Mouse (Mus musculus) liver, embryonic 14.5 days (tissue): ENCODE results near the gene Thumpd3. TPM values are rescaled to one million over a fixed set of nuclear protein-coding genes. Genes with fewer than 3 reads are reported as not detected.

Experiments used
- ATAC-seq: fragments of 200-750 bp; cut with Nextera tagmentation; 2 replicates; pipeline ENCODE4 v1.8.0; 2017; ENCODE audit warnings: moderate number of reproducible peaks, mild to moderate bottlenecking, moderate library complexity; ENCODE audit not compliant: insufficient read depth
- DNase-seq, 3 experiments: peaks; one replicate each; pipeline ENCODE4 v3.0.0-alpha.2; 2012 to 2013; ENCODE audit warnings: low read depth in 3 of 3, low spot score in 3 of 3
- H3K27ac ChIP-seq: fragments of 300-500 bp; sonication (generic); 2 replicates; pipeline ENCODE4 v1.5.1; 2014; ENCODE audit warnings: moderate library complexity, mild to moderate bottlenecking, control low read depth, inconsistent platforms
- H3K27me3 ChIP-seq: fragments of 300-500 bp; sonication (generic); 2 replicates; pipeline ENCODE4 v1.6.1; 2014; ENCODE audit warnings: mild to moderate bottlenecking, low read length, moderate library complexity; ENCODE audit not compliant: control insufficient read depth, insufficient read depth
- H3K36me3 ChIP-seq: fragments of 300-500 bp; sonication (generic); replicated peaks from 2 replicates; pipeline ENCODE4 v1.6.1; 2014; ENCODE audit warnings: low read depth; ENCODE audit not compliant: control insufficient read depth, insufficient read depth
- H3K4me1 ChIP-seq, 2 experiments: fragments of 200-500 bp in 1 of 2; fragments of 300-500 bp in 1 of 2; sonication (generic) in 1 of 2; replicated peaks; 2 replicates each; pipeline ENCODE4 v1.6.1; 2012 to 2014; ENCODE audit warnings: antibody characterized with exemption in 1 of 2, inconsistent platforms in 1 of 2, low read length in 1 of 2; ENCODE audit not compliant: control insufficient read depth in 2 of 2, insufficient read depth in 2 of 2
- H3K4me2 ChIP-seq: fragments of 300-500 bp; sonication (generic); 2 replicates; pipeline ENCODE4 v1.6.1; 2014; ENCODE audit warnings: low read depth, mild to moderate bottlenecking, control low read depth, moderate library complexity
- H3K4me3 ChIP-seq, 2 experiments: fragments of 200-500 bp in 1 of 2; fragments of 300-500 bp in 1 of 2; sonication (generic) in 1 of 2; 2 replicates each; pipeline ENCODE4 v1.5.1; 2012 to 2014; ENCODE audit warnings: low read depth in 2 of 2, low read length in 2 of 2, mild to moderate bottlenecking in 2 of 2, control low read depth in 1 of 2, inconsistent platforms in 1 of 2, moderate library complexity in 1 of 2; ENCODE audit not compliant: insufficient read depth in 1 of 2
- H3K9ac ChIP-seq: fragments of 300-500 bp; sonication (generic); replicated peaks from 2 replicates; pipeline ENCODE4 v1.6.1; 2014; ENCODE audit warnings: mild to moderate bottlenecking, control low read depth, moderate library complexity
- H3K9me3 ChIP-seq: fragments of 300-500 bp; sonication (generic); 2 replicates; pipeline ENCODE4 v1.6.1; 2016; ENCODE audit warnings: low read length, mixed read lengths; ENCODE audit not compliant: control insufficient read depth
- CTCF ChIP-seq: IDR thresholded peaks from 2 replicates; pipeline ENCODE4 v1.5.1; 2016; ENCODE audit warnings: antibody characterized with exemption, low read depth, control low read depth
- EP300 ChIP-seq: IDR thresholded peaks from 2 replicates; pipeline ENCODE4 v1.6.1; 2016; ENCODE audit warnings: antibody characterized with exemption, low read depth
- WGBS: fragments of 180-500 bp; shearing (Covaris S2); extraction: QIAGEN DNeasy Blood & Tissue Kit; methylation state at CpG from one replicate; pipeline ENCODE4 v1.1.7; 2014; ENCODE audit not compliant: insufficient replicate concordance; 5-methylcytosine and 5-hydroxymethylcytosine counted together
- polyA plus RNA-seq, 2 experiments: library from polyadenylated mRNA; depleted of rRNA in 1 of 2; stranded (reverse) in 1 of 2; unstranded in 1 of 2; fragments of >200 nt; fragmentation: Nextera tagmentation in 1 of 2; extraction: Ambion mirVana in 1 of 2; gene quantifications; 2 replicates each; pipeline versions ENCODE4 v1.2.1 to v1.2.3; 2012 to 2014

The Thumpd3 gene
- polyA plus RNA-seq, 2 experiments = 19.6 to 35.4 TPM

DNA sequence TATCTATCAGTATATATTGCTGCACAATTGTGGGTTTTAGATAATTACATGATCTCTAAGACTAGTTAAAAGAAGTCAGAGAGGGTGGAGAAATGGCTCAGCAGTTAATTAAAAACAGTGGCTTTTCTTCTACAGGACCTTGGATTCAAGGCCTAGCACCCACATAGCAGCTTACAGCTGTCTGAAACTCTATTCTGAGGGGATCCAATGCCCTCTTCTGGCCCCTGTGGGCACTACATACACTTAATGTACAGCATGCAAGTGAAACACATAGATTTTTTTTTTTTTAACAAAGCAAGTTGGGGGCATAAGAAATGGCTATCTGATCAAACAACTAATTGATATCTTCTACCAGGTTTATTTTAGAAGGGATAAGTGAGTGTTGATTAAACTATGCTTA is 57.7 kb downstream of the Thumpd3 start:
- peak; percentile 28 to 47 (median 42) for DNase-seq
- peak; percentile 68; the same call in 1 of the 2 replicates for ATAC-seq
- no peak overlapping the region for H3K9ac ChIP-seq
- no peak overlapping the region for H3K4me2 ChIP-seq
- H3K4me1 ChIP-seq = peaks cover 0 to 7% of the 10 kb centered on the region in 2 experiments; a peak in 1 of 4 replicates
- no peaks in the 10 kb centered on the region for H3K27me3 ChIP-seq
- H3K27ac ChIP-seq = no peak overlapping the region
- no peaks in the 10 kb centered on the region for H3K9me3 ChIP-seq
- H3K36me3 ChIP-seq = peaks cover 12% of the 10 kb centered on the region
- H3K4me3 ChIP-seq = no peak overlapping the region
- TF ChIP-seq CTCF (peak; percentile 68), EP300 (no peak)

DNA sequence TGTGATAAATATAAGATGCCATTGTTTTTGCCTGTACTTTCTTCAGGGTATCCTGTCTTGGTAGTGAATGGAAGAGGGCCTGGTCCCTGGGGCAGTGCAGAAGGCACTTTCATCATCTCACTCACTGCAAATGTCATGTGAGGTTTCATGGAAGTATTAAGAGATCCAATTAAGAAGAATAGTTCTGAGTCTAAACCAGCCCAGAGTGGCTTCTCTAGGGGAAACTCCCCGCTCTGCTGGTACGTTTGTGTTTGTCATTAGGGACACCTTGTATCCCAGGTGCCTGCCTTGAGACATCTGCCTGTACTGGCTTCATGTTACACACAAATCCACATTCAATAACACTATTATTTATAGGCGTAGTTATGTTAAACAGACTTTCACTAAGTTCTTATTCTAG is 63.4 kb downstream of the Thumpd3 start:
- no peak overlapping the region for H3K27ac ChIP-seq
- H3K4me1 ChIP-seq = no peaks in the 10 kb centered on the region
- 84% methylated on average over 3 of the region's 3 CpGs for WGBS
- ATAC-seq (no peak), DNase-seq (no peak)
- TF ChIP-seq EP300 (no peak), CTCF (no peak)
- no peaks in the 10 kb centered on the region for H3K27me3 ChIP-seq
- no peak overlapping the region for H3K4me2 ChIP-seq
- no peak overlapping the region for H3K9ac ChIP-seq
- no peaks in the 10 kb centered on the region for H3K9me3 ChIP-seq
- H3K4me3 ChIP-seq = no peak overlapping the region
- peaks cover 55% of the 10 kb centered on the region for H3K36me3 ChIP-seq

DNA sequence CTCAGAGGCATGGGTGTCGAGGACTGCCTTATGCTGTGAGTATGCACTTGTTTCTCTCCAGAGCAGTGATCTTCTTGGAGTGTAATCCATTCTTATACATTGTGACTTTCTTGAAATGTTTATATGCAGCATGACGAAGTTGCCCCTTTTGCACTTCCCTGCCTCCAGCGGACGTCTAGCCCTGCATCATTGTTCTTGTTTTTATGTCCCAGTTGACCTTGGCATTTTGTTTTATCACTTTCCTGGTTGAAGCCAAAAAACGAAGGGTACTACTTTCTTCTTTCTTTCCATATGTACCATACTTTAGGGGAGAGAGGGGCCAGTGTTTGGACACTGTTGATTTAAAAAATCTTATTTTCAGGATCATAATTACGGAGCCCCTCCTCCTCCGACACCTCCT is 63.9 kb downstream of the Thumpd3 start:
- Histone ChIP-seq H3K4me1 (no peaks in the 10 kb centered on the region), H3K9me3 (no peaks in the 10 kb centered on the region), H3K4me2 (no peak overlapping the region), H3K27ac (no peak overlapping the region), H3K4me3 (no peak overlapping the region), H3K27me3 (no peaks in the 10 kb centered on the region), H3K36me3 (peaks cover 55% of the 10 kb centered on the region), H3K9ac (no peak overlapping the region)
- ATAC-seq = no peak
- 79% methylated on average over 7 of the region's 7 CpGs for WGBS
- TF ChIP-seq EP300 (no peak), CTCF (no peak)
- DNase-seq = no peak

Other genes with a start within 250 kb of the Thumpd3 start
- gene Srgap3, start 99.0 kb upstream of the Thumpd3 start, polyA plus RNA-seq (2012; rRNA removed) = 0.26 and 0.27 TPM in 2 replicates
- gene Srgap3, start 99.0 kb upstream of the Thumpd3 start, polyA plus RNA-seq (2014; fragmentation: Nextera tagmentation; extraction: Ambion mirVana) = 0.20 and 0.35 TPM in 2 replicates
- gene Setd5, start 31.1 kb downstream of the Thumpd3 start, polyA plus RNA-seq (2012; rRNA removed) = 10.5 and 11.8 TPM in 2 replicates
- 14.1 and 16.2 TPM in 2 replicates for gene Setd5, start 31.1 kb downstream of the Thumpd3 start, polyA plus RNA-seq (2014; fragmentation: Nextera tagmentation; extraction: Ambion mirVana)
- gene Lhfpl4, start 149.2 kb downstream of the Thumpd3 start, polyA plus RNA-seq (2012; rRNA removed) = 0.06 TPM in 1 of 2 replicates, not detected in the other
- gene Lhfpl4, start 149.2 kb downstream of the Thumpd3 start, polyA plus RNA-seq (2014; fragmentation: Nextera tagmentation; extraction: Ambion mirVana) = 0.13 TPM in 1 of 2 replicates, not detected in the other
- 11.6 and 13.6 TPM in 2 replicates for gene Mtmr14, start 191.6 kb downstream of the Thumpd3 start, polyA plus RNA-seq (2012; rRNA removed)
- 16.0 and 17.0 TPM in 2 replicates for gene Mtmr14, start 191.6 kb downstream of the Thumpd3 start, polyA plus RNA-seq (2014; fragmentation: Nextera tagmentation; extraction: Ambion mirVana)
- 0.02 TPM in 2 replicates for gene Cpne9, start 236.1 kb downstream of the Thumpd3 start, polyA plus RNA-seq (2012; rRNA removed)
- not detected in 2 replicates for gene Cpne9, start 236.1 kb downstream of the Thumpd3 start, polyA plus RNA-seq (2014; fragmentation: Nextera tagmentation; extraction: Ambion mirVana)